Mouse (Mus musculus): ENCODE results near the gene Strip1. TPM values are rescaled to one million over a fixed set of nuclear protein-coding genes. Genes with fewer than 3 reads are reported as not detected.

Strip1 gene
- total and polyA plus RNA-seq, 2 experiments, result 6.0 to 23.8 TPM

GRCm38 (mm10) chr3:107633906-107634305, 2.4 kb upstream of the Strip1 start:
- H3K9ac ChIP-seq (ENCODE audit: low read depth, low read length), result no peak overlapping the region
- H3K27me3 ChIP-seq (ENCODE audit: control insufficient read depth, insufficient read depth, low read length), result no peaks in the 10 kb centered on the region
- no peaks in the 10 kb centered on the region; the same call in 1 of the 2 replicates for H3K79me2 ChIP-seq (ENCODE audit: control insufficient read depth, insufficient read depth, low read length)
- H3K4me1 ChIP-seq (ENCODE audit: control insufficient read depth, insufficient read depth, low read length), result peaks cover 4% of the 10 kb centered on the region; the same call in 1 of the 2 replicates
- no peak overlapping the region for H3K27ac ChIP-seq (replicated peaks; ENCODE audit: insufficient read depth, low read depth, low read length)
- TF ChIP-seq POLR2A (IDR thresholded peaks at IDR 0.05; ENCODE audit: extremely low read depth, insufficient read depth, low read length), result no peak
- TF ChIP-seq CTCF (IDR thresholded peaks at IDR 0.05; ENCODE audit: low read depth, low read length), result no peak
- DNase-seq (ENCODE audit: extremely low read depth, low read depth, low spot score), result no peak
- WGBS, result 94% methylated on average over 9 of the region's 9 CpGs
- H3K36me3 ChIP-seq (ENCODE audit: control insufficient read depth, insufficient read depth, low read length), result no peaks in the 10 kb centered on the region
- no peak overlapping the region for H3K4me3 ChIP-seq (ENCODE audit: insufficient read depth, low read depth, low read length)

DNA sequence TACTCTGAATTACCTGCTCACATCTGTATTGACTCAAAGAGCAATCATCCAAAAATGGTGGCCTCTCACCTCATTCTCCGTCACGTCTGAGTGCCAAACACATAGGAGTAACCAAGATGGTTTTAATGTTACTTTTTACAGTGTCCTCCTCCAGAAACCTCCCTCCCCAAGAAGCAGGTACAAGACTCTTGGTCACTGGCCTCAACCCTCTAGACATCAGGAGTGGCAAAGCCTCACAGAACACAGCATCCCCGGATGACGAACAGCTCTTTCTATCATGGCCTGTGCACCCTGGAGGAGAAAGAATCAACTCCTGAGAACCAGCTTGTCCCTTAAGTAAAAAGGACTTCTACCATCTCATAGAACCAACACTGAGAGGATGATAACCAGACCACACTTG, 1.3 kb upstream of the Strip1 start:
- Histone ChIP-seq H3K36me3 (ENCODE audit: control insufficient read depth, insufficient read depth, low read length) (peaks cover 3% of the 10 kb centered on the region; the same call in 1 of the 2 replicates), H3K4me3 (ENCODE audit: insufficient read depth, low read depth, low read length) (no peak overlapping the region), H3K79me2 (ENCODE audit: control insufficient read depth, insufficient read depth, low read length) (no peaks in the 10 kb centered on the region; the same call in 1 of the 2 replicates), H3K9ac (ENCODE audit: low read depth, low read length) (no peak overlapping the region), H3K4me1 (ENCODE audit: control insufficient read depth, insufficient read depth, low read length) (peaks cover 4% of the 10 kb centered on the region; the same call in 1 of the 2 replicates), H3K27ac (replicated peaks; ENCODE audit: insufficient read depth, low read depth, low read length) (no peak overlapping the region), H3K27me3 (ENCODE audit: control insufficient read depth, insufficient read depth, low read length) (no peaks in the 10 kb centered on the region)
- WGBS, result 98% methylated on average over 4 of the region's 4 CpGs
- TF ChIP-seq CTCF (IDR thresholded peaks at IDR 0.05; ENCODE audit: low read depth, low read length), result no peak
- TF ChIP-seq POLR2A (IDR thresholded peaks at IDR 0.05; ENCODE audit: extremely low read depth, insufficient read depth, low read length), result no peak
- no peak for DNase-seq (ENCODE audit: extremely low read depth, low read depth, low spot score)

DNA sequence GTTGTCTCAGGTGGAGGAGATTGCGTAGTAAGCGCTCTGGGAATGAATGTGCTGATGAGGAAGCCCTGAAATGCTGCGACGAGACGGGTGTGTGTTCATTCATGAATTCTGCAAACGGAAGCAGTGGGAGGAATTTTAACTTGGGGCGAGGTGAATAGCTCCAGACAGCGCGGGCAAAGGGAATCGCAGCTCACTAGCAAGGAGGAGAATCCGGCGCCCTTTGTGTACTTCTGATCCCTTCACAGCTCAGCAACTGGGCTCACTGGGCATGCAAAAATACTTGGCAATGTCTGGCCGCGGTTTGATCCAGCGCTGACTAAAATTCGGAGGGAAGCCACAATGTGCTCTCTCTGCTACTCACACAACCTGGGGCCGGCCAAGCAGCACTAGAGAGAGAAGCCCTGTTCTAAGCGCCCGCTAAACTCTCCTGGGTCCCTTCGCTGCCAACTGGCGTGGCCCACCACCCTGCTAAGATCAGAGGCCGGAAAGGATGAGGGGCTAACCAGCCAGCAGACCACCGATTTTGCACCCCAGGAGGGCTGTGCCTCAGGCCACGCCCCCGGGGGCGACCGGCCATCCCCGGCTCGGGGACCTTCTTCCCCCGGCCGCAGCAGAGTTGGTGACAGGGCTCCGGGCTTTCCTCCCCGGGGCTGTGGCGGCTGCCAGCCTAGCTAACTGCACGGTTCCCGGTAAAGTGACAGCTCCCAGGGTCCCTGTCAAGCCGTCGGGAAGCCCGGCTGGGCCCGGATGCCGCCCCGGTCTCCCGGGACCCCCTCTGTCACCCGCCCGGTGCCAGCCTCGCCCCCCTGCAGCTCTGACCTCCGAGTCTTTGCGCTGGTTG, 592 bp downstream of the Strip1 start, which contains the start of gene Gm10961:
Gm10961 (plus strand) TSS at position 641 of the 841 bp plus-strand sequence.
- Histone ChIP-seq H3K27me3 (ENCODE audit: control insufficient read depth, insufficient read depth, low read length) (no peaks in the 10 kb centered on the region), H3K79me2 (ENCODE audit: control insufficient read depth, insufficient read depth, low read length) (no peaks in the 10 kb centered on the region; the same call in 1 of the 2 replicates), H3K4me1 (ENCODE audit: control insufficient read depth, insufficient read depth, low read length) (peaks cover 4% of the 10 kb centered on the region; the same call in 1 of the 2 replicates), H3K27ac (replicated peaks; ENCODE audit: insufficient read depth, low read depth, low read length) (peak within 1 kb of the TSS; percentile 43), H3K4me3 (ENCODE audit: insufficient read depth, low read depth, low read length) (peak within 1 kb of the TSS; percentile 90), H3K9ac (ENCODE audit: low read depth, low read length) (peak within 1 kb of the TSS; percentile 93), H3K36me3 (ENCODE audit: control insufficient read depth, insufficient read depth, low read length) (peaks cover 12% of the 10 kb centered on the region; the same call in 1 of the 2 replicates)
- peak; percentile 70 for DNase-seq (ENCODE audit: extremely low read depth, low read depth, low spot score)
- 1% methylated on average over 48 of the region's 48 CpGs for WGBS
- TF ChIP-seq POLR2A (IDR thresholded peaks at IDR 0.05; ENCODE audit: extremely low read depth, insufficient read depth, low read length) (no peak), CTCF (IDR thresholded peaks at IDR 0.05; ENCODE audit: low read depth, low read length) (no peak)

GRCm38 (mm10) chr3:107629411-107629810, 2.1 kb downstream of the Strip1 start:
- H3K27me3 ChIP-seq (ENCODE audit: control insufficient read depth, insufficient read depth, low read length), result no peaks in the 10 kb centered on the region
- TF ChIP-seq POLR2A (IDR thresholded peaks at IDR 0.05; ENCODE audit: extremely low read depth, insufficient read depth, low read length) (no peak), CTCF (IDR thresholded peaks at IDR 0.05; ENCODE audit: low read depth, low read length) (no peak)
- no peak overlapping the region for H3K27ac ChIP-seq (replicated peaks; ENCODE audit: insufficient read depth, low read depth, low read length)
- 83% methylated on average over 4 of the region's 4 CpGs for whole genome bisulfite sequencing
- H3K36me3 ChIP-seq (ENCODE audit: control insufficient read depth, insufficient read depth, low read length), result peaks cover 18% of the 10 kb centered on the region; the same call in 1 of the 2 replicates
- DNase-seq (ENCODE audit: extremely low read depth, low read depth, low spot score), result no peak
- no peaks in the 10 kb centered on the region; the same call in 1 of the 2 replicates for H3K79me2 ChIP-seq (ENCODE audit: control insufficient read depth, insufficient read depth, low read length)
- H3K9ac ChIP-seq (ENCODE audit: low read depth, low read length), result no peak overlapping the region
- H3K4me1 ChIP-seq (ENCODE audit: control insufficient read depth, insufficient read depth, low read length), result peaks cover 4% of the 10 kb centered on the region; the same call in 1 of the 2 replicates
- H3K4me3 ChIP-seq (ENCODE audit: insufficient read depth, low read depth, low read length), result no peak overlapping the region

DNA sequence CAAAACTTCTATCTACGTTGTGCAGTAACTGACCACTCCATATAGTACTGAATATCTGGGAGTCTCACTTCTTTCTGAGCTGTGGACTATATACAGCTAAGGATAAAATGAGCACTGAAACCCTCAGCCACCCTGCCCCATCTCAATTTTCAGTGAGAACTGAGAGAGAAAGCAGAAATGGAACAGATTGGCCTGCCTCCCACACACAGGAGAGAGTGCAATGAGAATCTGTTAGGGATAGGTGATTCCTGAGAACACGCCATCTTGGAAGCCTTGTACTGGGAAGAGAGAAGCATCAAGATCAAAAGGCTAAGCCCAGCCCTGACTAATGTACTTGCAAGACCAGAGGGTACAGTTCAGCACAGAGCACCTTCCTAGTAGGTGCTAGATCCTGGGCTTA, 2.9 kb downstream of the Strip1 start:
- H3K4me3 ChIP-seq (ENCODE audit: insufficient read depth, low read depth, low read length), result no peak overlapping the region
- H3K9ac ChIP-seq (ENCODE audit: low read depth, low read length), result no peak overlapping the region
- H3K36me3 ChIP-seq (ENCODE audit: control insufficient read depth, insufficient read depth, low read length), result peaks cover 24% of the 10 kb centered on the region; the same call in 1 of the 2 replicates
- H3K27me3 ChIP-seq (ENCODE audit: control insufficient read depth, insufficient read depth, low read length), result no peaks in the 10 kb centered on the region
- H3K79me2 ChIP-seq (ENCODE audit: control insufficient read depth, insufficient read depth, low read length), result no peaks in the 10 kb centered on the region; the same call in 1 of the 2 replicates
- no peak for TF ChIP-seq CTCF (IDR thresholded peaks at IDR 0.05; ENCODE audit: low read depth, low read length)
- no peak for TF ChIP-seq POLR2A (IDR thresholded peaks at IDR 0.05; ENCODE audit: extremely low read depth, insufficient read depth, low read length)
- no peak for DNase-seq (ENCODE audit: extremely low read depth, low read depth, low spot score)
- H3K4me1 ChIP-seq (ENCODE audit: control insufficient read depth, insufficient read depth, low read length), result peaks cover 4% of the 10 kb centered on the region; the same call in 1 of the 2 replicates
- no peak overlapping the region for H3K27ac ChIP-seq (replicated peaks; ENCODE audit: insufficient read depth, low read depth, low read length)
- 97% methylated on average over 2 of the region's 2 CpGs for WGBS

Measured in liver, adult 2 months (tissue).